Mouse (Mus musculus): ENCODE measurements around the gene Lrrc15.

Lrrc15 gene

DNA sequence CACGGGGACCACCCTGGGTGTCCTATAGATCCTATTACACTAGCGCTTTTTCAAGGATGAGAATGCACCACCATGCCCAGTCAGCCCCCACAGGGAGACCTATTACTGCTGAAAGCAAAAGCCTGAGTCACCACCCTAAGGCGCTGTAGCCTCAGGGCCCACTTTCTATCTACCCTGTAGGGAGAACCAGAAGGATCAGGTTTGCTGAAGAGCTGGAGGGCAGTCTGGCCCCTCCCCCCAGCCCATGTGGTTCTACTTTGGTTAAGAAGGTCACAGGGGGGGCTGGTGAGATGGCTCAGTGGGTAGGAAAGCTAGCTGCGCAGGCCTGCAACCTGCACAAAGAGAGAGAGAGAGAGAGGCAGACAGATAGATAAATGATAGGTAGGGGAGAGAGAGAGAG is 2.6 kb upstream of the Lrrc15 start:
- in situ Hi-C loops (cut with MboI; ENCODE audit: low pct_unique_long_range_greater_than_20kb in 1 of 2, low sequenced_read_pairs in 2 of 2, unreplicated experiment in 1 of 2) = no loop called here

DNA sequence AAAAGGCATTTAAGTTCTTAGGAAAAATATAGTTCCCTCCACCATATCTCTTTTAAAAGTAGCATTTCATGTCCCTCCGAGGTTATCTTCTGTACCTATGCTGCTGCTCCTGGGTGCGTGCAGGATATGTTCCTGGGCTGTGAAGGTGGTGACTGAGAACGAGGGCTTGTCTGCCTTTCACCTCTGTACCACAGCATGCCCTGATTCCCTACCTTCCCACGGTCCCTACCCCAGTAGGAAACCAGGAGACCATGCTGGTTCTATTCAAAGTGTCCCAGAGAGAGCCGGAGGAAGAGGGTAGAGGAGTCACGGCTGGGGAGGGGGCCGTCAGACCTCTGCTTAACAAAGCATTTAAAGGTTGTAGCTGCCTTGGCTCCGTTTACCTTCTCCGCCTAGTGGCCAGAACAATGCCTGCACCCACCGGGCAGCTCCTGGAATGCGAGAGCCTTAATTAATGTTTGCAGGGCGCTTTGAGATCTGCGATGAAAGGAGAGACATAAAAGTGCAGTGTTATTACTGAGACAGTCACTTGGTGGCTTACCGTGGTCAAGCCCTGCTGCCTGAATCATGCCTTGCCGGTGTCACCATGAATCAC is 784 bp upstream of the Lrrc15 start:
- in situ Hi-C loops (cut with MboI; ENCODE audit: low pct_unique_long_range_greater_than_20kb in 1 of 2, low sequenced_read_pairs in 2 of 2, unreplicated experiment in 1 of 2) = no loop called here

DNA sequence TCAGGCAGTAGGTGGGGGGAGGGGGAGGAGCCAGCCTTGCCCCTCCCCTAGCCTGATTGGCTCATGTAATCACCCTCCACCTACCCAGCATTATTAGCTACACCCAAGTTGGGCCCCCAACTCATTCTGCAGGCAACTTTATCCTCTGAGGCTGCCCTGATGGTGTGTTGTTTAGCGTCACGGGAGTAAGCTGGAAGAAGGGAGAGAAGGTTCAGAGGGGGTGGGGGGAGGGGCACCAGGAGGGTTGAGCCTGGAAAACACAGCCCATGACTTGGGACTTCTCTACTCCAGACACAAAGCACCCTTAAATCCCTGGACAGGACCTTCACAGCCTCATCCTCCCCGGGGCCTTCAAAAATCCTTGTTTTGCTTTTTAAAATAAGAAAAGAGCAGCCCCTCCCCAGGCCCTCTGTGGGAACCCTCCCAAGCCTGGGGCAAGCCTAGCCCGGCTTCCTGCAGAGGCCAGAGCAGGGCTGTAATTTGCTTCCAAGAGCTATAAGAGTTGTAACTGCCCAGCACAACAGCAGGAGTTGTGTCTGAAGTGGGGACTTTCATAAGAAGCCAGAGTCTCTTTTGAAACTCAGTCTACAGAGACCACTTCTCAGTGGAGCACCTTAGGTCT is 2.3 kb downstream of the Lrrc15 start:
- in situ Hi-C loops (cut with MboI; ENCODE audit: low pct_unique_long_range_greater_than_20kb in 1 of 2, low sequenced_read_pairs in 2 of 2, unreplicated experiment in 1 of 2) = no loop called here

DNA sequence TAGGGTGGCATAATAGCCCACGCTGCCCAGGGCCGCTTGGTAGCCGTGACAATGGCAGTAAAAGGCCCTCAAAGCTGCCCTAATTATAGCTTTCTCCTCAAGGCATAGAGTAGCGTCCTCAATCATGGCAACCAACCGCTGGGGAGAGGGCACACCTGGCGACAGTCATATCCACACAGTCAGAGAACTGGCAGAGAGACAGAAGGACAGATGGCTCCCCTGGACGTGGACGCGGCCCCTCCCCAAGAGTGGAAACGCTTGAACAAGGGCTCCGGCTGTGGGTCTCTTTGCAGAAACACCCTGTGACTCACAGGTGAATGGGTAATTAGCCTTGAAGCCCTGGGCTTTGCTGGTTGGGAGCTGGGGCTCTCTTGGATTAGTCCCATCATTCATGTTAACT is 4.7 kb downstream of the Lrrc15 start:
- in situ Hi-C loops (cut with MboI; ENCODE audit: low pct_unique_long_range_greater_than_20kb in 1 of 2, low sequenced_read_pairs in 2 of 2, unreplicated experiment in 1 of 2) = no loop called here

DNA sequence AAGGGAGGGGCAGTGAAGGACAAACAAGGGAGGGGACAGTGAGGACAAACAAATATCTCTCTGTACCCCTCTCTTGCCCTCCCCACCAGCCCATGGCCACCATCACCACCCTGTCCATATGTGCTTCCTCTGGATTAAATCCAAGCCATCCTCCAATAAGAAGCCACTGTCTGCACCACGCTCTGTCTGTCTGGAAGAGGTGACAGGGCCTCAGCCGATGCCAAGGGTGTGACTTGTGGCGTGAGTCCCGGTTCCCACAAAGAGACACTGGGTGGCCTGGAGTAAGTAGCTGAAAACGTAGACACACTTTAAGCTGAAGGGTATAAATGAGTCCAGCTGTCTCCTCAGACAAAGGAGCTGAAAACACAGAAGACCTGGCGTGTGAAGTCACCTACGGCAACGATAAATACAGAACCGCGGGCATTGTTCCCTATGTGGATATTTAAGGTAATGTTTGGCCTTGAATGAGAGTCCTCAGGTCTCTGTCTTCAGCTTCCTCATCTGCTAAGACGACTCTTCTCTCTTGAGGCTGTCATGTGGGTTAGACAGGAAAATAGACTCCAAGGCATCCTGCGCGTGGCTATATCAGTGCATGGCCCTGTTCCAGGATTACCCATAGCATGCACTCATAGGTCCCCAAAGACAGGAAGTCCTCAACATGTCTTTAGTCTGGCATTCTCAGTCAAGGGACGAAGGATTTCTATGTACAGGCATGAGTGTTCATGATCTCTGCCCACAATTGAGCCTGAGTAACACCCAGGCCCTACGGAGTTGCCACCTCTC is 7.3 kb downstream of the Lrrc15 start:
- in situ Hi-C loops (cut with MboI; ENCODE audit: low pct_unique_long_range_greater_than_20kb in 1 of 2, low sequenced_read_pairs in 2 of 2, unreplicated experiment in 1 of 2) = no loop called here

DNA sequence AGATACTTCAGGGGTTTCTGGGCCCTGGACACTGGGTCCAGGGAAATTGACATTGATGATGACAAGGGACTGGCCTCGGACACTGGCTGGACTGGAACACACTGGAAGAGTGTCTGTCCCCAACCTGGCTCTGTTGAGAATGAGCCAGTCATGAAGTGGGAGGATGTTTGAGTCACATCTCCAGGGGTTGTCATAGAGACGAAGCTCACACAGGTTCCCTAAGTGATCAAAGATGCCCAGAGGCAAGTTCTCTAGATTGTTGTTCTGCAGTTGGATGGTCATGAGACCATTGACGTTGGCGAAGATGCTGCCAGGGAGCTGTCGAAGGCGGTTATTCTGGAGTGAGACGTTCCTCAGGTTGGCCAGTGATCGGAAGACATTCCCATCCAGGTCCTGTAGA is 10.0 kb downstream of the Lrrc15 start:
- in situ Hi-C loops (cut with MboI; ENCODE audit: low pct_unique_long_range_greater_than_20kb in 1 of 2, low sequenced_read_pairs in 2 of 2, unreplicated experiment in 1 of 2) = no loop called here

DNA sequence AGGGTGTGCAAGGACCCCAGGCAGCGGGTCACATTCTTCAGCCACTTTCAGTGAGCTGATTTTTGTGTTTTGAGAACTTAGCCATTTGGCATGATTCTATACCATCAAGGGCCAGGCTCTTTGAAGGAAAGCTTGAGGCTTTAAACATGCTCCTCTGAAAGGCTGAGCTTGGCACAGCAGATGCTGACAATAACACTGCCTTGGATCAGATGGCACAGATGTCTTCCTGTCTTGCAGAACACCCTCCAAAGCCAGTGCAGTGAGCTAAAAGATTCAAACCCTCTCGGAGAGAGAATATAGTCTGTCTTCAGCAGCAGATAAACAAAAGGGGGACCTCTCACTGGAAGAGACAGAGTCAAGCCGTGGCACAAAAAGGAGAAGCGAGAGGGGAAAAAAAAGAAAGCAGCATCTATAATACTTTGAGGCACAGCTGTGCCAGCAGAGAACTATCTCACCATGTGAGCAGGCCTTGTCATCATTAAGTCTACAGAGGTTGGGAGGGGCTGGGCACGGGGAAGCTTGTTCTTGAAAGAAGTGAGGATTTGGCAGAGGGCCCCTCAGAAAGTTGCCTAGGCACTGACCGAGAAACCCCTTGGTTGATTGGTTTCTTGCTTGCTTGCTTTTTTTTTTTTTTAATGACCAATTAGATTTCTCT is 11.0 kb downstream of the Lrrc15 start:
- in situ Hi-C loops (cut with MboI; ENCODE audit: low pct_unique_long_range_greater_than_20kb in 1 of 2, low sequenced_read_pairs in 2 of 2, unreplicated experiment in 1 of 2) = no loop called here

DNA sequence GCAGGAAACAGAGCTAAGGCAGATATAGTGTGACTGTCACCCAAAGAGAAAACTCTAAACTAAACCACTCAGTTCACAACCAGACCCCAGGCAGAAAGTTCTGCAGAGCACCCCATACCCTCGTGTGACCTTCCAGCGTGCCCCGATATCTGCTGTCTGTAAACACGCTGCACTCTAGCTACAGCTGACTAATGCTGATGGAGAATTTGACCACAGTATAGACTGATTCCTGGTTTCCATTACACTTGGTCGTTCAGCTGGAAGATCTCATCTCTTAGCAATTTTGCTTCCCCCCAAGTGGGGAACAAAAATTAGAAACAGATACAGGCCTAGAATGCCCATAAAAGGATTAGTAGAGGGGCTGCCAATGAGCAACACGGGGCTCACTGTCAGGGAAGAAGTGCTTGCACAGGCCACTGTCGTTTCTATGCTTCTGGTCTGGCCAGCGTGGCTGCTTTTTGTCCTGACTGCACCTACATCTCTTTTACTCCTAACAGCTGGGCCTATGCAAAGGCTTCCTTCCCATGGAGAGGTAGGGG is 11.8 kb downstream of the Lrrc15 start:
- in situ Hi-C loops (cut with MboI; ENCODE audit: low pct_unique_long_range_greater_than_20kb in 1 of 2, low sequenced_read_pairs in 2 of 2, unreplicated experiment in 1 of 2) = no loop called here

DNA sequence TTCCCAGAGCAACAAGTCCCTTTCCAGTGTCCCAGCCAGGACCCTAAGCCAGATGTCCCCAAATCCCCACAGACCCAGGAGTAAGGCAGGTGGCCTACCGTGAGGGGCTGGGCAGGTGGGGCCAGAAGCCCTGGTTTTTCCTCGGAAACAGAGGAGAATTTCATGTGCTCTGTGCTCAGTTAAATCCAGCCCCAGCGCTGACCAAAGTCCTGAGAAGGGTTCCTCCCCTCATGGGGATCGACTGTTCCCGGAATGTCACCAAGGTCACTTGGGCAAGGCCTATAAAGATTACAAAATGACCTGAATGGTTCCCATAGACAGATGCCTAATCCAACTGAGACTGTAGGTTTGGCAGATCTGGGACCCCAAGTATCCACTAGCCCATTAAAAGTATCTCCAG is 15.7 kb downstream of the Lrrc15 start, which contains the start of gene Cpn2:
Cpn2 (minus strand) TSS at position 141 of the 400 bp plus-strand sequence.
- in situ Hi-C loops (cut with MboI; ENCODE audit: low pct_unique_long_range_greater_than_20kb in 1 of 2, low sequenced_read_pairs in 2 of 2, unreplicated experiment in 1 of 2) = no loop called here

DNA sequence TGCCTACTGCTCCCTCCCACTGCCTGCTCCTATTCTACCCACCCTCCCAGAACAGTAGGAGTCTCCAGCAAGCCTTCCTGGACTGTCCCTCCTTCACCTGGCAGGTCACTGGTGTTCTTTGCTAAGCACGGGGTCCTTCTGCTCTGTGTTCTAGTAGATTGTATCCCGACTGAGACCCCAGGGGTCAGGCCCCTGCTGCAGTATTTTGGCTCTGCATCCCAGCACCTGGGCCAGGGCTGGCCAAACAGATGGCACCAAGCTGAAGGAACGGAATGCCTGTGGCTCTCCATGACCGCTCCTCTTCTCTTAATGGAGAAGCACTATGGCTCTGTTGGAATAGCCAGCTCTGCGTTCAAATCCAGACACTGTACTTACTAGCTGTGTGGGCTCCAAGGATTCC is 16.5 kb downstream of the Lrrc15 start:
- in situ Hi-C loops (cut with MboI; ENCODE audit: low pct_unique_long_range_greater_than_20kb in 1 of 2, low sequenced_read_pairs in 2 of 2, unreplicated experiment in 1 of 2) = no loop called here

DNA sequence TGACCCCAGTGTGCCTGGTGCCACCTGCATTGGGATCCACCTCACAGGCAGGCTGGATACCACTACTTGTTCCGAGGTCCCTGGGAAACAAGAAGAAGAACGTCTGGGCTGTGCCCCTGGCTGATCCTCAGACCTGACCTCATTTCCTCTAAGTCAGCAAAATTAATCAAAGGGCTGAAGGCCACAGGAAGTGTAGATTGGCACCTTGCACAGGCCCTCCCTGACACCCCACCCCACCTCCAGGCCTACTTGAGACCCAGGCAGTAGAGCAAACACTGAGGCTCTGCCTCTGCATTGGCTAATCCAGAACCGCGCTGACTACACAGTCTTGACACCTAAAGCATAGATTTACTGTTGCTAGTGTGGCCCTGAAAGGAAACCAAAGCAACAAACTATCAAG is 17.4 kb downstream of the Lrrc15 start:
- in situ Hi-C loops (cut with MboI; ENCODE audit: low pct_unique_long_range_greater_than_20kb in 1 of 2, low sequenced_read_pairs in 2 of 2, unreplicated experiment in 1 of 2) = no loop called here

DNA sequence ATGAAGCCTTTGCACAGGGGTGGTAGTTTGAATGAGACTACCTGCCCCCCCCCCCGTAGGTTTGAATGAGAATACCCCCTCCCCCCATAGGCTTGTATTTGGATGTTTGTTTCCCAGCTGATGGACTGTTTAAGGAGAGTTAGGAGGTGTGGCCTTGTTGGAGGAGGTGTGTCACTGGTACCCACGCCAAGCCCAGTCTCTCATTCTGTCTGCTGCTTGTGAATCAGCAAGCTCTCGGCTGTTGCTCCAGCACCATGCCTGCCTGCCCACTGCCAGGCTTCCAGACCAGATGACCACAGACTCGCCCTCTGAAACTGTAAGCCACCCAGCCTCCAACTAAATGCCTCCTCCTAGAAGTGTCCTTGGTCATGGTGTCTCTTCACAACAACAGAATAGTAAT is 19.9 kb downstream of the Lrrc15 start:
- in situ Hi-C loops (cut with MboI; ENCODE audit: low pct_unique_long_range_greater_than_20kb in 1 of 2, low sequenced_read_pairs in 2 of 2, unreplicated experiment in 1 of 2) = no loop called here

DNA sequence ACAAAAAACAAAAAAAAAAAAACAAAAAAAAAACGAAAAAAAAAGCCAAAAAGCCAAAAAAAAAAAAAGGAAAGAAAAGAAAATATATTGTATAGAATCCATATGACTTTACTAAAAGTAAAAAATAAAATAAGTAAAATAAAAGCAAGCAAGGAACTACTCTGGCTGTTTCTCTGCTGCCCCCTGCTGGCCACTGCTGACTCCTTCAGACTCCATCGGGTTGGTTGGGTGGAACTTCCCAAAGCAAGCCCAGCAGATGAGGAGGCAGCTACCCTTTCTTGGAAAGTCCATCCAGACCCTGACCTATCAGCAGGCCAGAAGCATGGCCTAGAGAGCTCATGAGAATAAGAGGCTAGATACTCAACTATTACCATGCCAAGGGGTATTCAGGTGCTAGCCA is 20.4 kb downstream of the Lrrc15 start:
- in situ Hi-C loops (cut with MboI; ENCODE audit: low pct_unique_long_range_greater_than_20kb in 1 of 2, low sequenced_read_pairs in 2 of 2, unreplicated experiment in 1 of 2) = no loop called here

DNA sequence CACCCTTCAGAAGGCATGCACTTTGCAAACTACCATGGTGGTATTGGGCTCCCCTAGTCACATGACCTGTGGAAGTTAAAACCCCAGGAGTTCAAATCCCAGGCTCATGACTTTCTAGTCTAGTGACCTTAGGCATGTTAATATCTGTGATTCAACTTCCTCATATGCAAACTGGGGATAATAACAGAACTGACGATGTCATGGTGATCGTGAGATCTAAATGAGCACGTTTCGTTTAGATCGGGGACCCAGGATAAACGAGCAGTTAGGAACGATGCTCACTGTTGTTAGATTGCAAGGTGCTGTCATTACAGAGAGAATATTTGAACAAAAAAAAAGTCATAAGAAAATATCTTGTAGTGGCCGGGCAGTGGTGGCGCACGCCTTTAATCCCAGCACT is 20.9 kb downstream of the Lrrc15 start:
- in situ Hi-C loops (cut with MboI; ENCODE audit: low pct_unique_long_range_greater_than_20kb in 1 of 2, low sequenced_read_pairs in 2 of 2, unreplicated experiment in 1 of 2) = no loop called here

DNA sequence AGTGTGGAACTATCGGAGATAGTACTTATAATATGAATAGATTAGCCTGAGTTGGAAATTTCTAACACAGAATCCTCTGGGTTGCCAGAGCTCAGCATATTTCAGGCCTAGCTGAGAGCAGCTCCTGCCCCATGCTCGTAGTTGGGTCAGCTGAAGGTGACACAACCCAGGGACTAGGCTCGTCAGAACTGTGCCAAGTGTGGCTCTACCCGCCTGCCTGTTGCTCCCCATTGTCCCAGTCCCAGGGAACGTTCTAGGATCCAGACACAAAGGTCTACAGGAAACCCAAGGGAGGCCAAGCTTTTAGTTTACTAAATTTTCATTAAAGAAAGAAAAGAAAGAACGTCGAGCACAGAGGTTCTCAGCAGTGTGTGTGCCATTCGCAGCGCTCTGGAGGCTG is 21.7 kb downstream of the Lrrc15 start:
- in situ Hi-C loops (cut with MboI; ENCODE audit: low pct_unique_long_range_greater_than_20kb in 1 of 2, low sequenced_read_pairs in 2 of 2, unreplicated experiment in 1 of 2) = no loop called here

DNA sequence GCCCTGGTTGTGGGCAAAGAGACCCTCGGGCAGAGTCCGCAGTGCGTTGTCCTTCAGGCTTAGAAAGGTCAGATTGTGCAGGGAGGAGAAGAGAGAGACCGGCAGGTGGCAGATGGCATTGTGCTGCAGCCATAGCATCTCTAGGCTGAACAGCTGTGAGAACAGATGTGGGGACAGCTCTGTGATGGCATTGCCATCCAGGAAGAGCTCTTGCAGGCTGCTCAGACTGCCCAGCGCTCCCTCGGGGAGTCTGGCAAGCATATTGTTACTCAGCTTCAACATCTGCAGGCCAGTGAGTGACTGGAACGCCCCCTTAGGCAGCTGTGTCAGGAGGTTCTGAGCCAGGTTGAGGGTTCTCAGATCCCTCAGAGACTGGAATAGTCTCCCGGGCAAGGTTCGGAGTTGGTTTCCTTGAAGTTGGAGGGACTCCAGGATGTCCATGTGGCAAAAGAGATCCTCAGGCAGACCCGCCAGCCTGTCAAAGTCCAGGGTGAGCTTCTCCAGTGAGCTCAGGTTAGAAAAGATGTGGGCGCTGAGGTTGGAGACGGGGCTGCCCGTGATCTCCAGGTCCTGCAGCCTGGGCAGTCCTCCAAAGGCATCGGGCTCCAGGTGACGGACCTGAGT is 22.9 kb downstream of the Lrrc15 start:
- in situ Hi-C loops (cut with MboI; ENCODE audit: low pct_unique_long_range_greater_than_20kb in 1 of 2, low sequenced_read_pairs in 2 of 2, unreplicated experiment in 1 of 2) = no loop called here

DNA sequence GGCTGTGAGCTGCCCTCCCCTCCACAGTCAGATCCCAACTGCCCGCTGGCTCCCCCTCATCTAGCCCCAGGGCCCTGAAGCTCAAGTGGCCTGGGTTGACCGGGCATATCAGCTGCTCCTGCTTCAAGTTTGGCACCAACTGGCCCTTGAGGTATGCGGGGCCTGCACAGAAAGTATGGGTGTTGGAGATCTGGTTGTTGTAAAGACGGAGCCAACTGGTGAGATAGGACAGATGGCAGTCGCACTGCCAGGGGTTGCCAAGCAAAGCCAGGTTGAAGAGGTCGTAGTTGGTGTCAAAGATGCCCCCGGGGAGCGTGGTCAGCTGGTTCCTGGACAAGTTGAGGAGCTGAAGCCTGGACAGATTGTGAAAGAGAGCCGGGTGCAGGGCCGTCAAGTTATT is 23.6 kb downstream of the Lrrc15 start:
- in situ Hi-C loops (cut with MboI; ENCODE audit: low pct_unique_long_range_greater_than_20kb in 1 of 2, low sequenced_read_pairs in 2 of 2, unreplicated experiment in 1 of 2) = loop anchor here in 1 of 2 experiments (10.0 kb wide), 1 partner anchor 45 kb away; no protein-coding TSS in a partner anchor

DNA sequence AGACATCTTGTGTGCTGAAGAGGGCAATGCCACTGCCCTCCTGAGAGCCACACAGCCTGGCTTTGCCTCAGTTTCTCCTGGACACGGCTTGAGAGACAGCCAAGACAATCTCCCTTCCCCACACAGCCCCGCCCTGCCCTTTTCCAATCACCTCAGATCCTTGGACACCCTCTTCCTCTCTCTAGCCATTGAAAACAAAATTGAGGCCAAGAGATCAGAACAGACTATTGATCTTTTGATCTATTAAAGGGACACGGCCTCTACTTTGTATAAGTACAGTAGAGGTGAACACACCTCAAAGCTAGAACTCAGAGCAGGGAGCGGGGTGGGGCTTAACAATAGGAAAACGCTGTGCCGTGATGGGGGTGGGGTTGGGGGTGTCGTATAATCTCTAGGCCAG is 24.6 kb downstream of the Lrrc15 start:
- in situ Hi-C loops (cut with MboI; ENCODE audit: low pct_unique_long_range_greater_than_20kb in 1 of 2, low sequenced_read_pairs in 2 of 2, unreplicated experiment in 1 of 2) = loop anchor here in 1 of 2 experiments (10.0 kb wide), 1 partner anchor 46 kb away; no protein-coding TSS in a partner anchor
